Mouse (Mus musculus): ENCODE results near the gene Hpse2.

The Hpse2 gene

DNA sequence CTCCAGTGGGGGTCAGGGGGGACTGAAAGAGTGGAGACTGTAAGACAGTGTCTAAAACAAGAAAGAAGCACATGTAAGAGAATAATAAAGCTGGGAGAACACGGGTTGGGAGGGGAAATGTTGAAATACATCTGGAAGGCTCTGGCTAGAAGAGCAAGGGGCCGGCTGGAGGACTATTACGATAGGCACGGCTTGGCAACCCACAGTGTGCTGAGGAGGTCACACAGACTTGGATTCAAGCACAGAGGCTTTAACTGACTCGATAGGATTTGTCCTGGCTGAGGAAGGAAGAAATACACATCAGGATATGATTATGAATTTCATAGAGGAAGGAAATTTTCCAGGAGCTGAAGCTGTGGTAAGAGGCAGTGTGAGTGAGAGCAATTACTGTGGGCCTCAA lies 414.4 kb downstream of the Hpse2 start:
- DNase-seq (ENCODE audit: low read depth, low spot score) = no peak

DNA sequence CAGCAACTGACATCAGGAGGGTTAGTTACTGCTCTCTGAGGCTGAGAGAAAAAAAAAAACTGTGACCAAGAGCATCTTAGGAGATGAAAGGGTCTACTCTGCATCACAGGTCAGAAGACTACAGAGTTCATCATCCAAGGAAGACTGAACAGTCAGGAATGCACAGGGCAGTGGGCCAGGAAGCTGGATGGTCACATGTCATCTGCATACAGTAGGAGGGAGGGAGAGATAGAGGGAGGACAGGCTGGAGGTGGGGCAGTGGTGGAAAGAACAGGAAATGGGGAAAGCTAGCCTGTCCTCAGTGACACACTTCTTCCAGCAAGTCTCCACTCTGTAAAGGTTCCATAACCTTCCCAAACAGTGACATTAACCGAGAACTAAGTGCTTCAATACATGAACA lies 423.0 kb downstream of the Hpse2 start:
- DNase-seq (ENCODE audit: low read depth, low spot score) = no peak

- DNase-seq (ENCODE audit: low read depth, low spot score) = peak; percentile 81
Measured at GRCm38 (mm10) chr19:42948114-42948636, 440.0 kb downstream of the Hpse2 start.

- DNase-seq (ENCODE audit: low read depth, low spot score) = no peak
Measured at GRCm38 (mm10) chr19:42937544-42937943, 450.6 kb downstream of the Hpse2 start.

GRCm38 (mm10) chr19:42936661-42937193 lies 451.4 kb downstream of the Hpse2 start:
- peak; percentile 79 for DNase-seq (ENCODE audit: low read depth, low spot score)

DNA sequence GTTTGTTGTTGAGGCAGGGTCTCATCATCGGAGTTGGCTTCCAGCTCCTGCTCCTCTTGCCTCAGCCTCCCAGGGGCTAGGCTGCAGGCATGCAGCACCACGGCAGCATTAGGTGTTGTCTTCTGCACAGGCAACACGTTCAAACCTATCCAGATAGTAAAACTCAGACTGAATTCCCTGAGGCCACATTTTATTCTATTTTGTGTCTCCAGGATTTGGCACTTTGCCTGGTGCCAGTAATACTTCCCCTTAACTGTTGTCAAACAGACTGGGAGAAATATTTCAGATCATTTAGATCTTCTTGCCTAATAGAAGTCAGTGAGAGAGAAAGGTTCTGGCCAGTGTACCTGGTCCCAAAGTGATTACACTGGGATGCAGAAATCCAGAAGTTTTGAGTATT lies 458.5 kb downstream of the Hpse2 start:
- no peak for DNase-seq (ENCODE audit: low read depth, low spot score)

- no peak for DNase-seq (ENCODE audit: low read depth, low spot score)
Measured at GRCm38 (mm10) chr19:42928271-42928670, 459.9 kb downstream of the Hpse2 start.

DNA sequence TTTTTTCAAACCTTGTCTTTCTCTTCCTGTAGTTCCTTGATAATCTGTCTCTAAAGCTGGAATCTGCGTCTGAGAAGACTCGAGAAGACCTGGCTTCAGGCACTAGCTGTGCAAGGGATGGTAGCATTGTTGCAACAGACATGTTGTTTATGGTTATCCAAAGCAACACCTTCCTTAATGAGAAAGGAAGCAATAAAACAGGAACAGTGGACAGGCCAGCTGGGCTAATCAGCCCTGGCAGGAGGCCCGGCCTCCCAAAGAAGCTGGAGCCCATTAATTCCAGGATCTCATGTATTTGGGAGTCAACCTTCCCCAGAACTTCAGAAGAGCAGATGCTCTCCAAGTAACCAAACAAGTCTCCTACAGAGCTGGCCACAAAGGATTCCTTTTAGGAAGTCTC lies 465.5 kb downstream of the Hpse2 start:
- peak; percentile 59 for DNase-seq (ENCODE audit: low read depth, low spot score)

DNA sequence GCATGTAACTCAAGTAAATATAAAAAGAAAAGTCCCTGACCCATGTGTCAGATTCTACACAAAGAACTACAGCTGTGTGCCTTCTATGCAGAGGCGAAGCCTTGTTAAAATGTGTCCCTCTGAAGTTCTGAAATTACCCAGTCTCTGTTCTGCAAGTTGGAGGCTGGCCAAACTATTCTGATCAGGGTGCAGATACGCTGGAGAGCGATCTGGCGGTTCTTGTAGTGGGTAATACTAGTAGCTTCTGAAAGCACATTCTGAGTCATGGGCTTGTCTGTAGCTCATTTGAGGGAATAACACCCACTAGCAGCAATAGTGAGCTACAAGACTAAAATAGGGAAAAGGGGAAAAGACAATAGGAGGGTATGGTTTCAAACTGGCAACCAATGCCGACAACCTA lies 474.5 kb downstream of the Hpse2 start:
- no peak for DNase-seq (ENCODE audit: low read depth, low spot score)

GRCm38 (mm10) chr19:42909719-42910118 lies 478.4 kb downstream of the Hpse2 start:
- DNase-seq (ENCODE audit: low read depth, low spot score) = no peak

GRCm38 (mm10) chr19:42908553-42908952 lies 479.6 kb downstream of the Hpse2 start:
- no peak for DNase-seq (ENCODE audit: low read depth, low spot score)

GRCm38 (mm10) chr19:42906328-42906727 lies 481.8 kb downstream of the Hpse2 start:
- DNase-seq (ENCODE audit: low read depth, low spot score) = no peak

- no peak for DNase-seq (ENCODE audit: low read depth, low spot score)
Measured at GRCm38 (mm10) chr19:42904726-42905125, 483.4 kb downstream of the Hpse2 start.

DNA sequence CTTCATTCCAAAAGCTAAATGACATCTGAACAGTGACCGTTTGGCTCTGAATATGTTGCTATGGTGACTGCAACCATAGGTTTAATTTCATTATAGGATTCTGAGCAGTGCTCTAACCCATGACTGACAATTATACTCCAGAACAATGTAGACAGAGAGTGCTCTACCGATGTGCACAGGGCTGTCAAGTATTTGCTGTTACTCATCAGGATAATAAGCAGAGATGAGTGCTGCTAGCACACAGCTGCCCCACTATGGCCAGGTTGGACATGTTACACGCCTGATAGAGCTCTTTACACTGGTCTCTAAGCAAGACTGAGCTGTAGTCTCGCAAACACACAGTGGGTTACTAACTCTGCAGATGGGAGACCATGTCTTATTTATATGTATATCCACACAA lies 483.9 kb downstream of the Hpse2 start:
- no peak for DNase-seq (ENCODE audit: low read depth, low spot score)

DNA sequence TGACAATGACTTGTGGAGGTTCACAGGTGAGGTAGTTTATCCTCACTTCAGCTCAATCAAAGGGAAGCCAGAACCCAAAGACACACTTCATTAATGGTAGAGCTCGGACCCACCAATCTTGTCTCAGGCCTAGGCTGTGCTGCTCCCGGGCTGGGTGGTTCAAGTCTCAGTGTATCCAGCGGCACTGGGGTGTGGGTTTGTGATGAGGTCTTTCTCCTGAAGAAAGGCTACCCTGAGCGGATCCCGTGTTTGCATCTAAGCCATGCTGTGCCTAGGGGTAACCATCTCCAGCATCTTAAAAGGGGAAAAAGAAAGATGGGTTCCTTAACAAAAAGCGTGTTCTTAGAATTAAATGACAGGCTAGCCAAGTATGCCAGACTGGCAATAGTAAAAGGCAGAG lies 484.3 kb downstream of the Hpse2 start:
- DNase-seq (ENCODE audit: low read depth, low spot score) = no peak

DNA sequence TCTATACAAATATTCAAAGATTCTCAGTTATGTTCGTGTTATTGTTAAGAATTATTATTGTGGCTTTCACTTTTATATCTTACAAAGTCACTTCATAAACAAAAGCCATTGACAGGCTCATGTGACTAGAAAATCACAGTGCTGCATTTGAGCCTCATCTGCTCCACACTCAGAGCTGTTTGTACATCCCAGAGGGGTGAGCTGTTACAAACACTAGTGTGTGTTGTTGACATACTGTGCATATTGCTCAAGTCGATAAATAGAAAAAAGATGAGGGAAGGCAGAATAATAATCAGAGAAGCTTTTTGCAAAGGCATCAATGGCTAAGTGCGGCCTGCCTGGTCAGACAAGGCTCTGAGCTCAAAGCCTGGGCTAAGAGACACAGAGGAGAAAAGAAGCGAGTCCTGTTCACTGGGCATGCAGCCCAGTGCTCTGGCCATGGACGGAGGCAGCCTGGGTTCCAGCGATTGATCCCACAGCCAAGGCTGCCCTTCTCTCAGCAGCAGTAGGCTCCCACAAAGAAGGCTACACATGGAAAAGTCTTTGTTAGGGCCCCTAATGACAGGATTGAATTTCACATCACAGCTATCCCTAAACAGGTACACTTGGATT lies 485.6 kb downstream of the Hpse2 start:
- DNase-seq (ENCODE audit: low read depth, low spot score) = no peak

- no peak for DNase-seq (ENCODE audit: low read depth, low spot score)
Measured at GRCm38 (mm10) chr19:42891599-42891998, 496.6 kb downstream of the Hpse2 start.

- no peak for DNase-seq (ENCODE audit: low read depth, low spot score)
Measured at GRCm38 (mm10) chr19:42877653-42878052, 510.5 kb downstream of the Hpse2 start.

DNA sequence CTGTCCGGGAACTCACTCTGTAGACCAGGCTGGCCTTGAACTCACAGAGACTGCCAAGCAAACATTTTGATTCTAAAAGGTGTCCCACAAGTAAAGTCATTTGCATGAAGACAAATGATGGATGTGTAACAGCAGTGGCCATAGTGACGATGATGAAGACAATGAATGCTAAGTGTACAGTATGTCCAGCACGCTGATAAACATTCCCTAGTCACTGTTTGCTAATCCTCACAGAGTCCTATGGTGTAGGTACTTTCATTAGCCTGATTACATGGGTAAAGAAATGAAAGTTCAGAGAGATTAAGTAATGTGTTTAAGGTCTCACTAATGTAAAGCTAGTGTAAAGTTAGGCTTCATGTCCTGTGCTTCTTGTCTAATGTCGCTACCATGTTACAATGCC lies 511.6 kb downstream of the Hpse2 start:
- DNase-seq (ENCODE audit: low read depth, low spot score) = no peak

DNA sequence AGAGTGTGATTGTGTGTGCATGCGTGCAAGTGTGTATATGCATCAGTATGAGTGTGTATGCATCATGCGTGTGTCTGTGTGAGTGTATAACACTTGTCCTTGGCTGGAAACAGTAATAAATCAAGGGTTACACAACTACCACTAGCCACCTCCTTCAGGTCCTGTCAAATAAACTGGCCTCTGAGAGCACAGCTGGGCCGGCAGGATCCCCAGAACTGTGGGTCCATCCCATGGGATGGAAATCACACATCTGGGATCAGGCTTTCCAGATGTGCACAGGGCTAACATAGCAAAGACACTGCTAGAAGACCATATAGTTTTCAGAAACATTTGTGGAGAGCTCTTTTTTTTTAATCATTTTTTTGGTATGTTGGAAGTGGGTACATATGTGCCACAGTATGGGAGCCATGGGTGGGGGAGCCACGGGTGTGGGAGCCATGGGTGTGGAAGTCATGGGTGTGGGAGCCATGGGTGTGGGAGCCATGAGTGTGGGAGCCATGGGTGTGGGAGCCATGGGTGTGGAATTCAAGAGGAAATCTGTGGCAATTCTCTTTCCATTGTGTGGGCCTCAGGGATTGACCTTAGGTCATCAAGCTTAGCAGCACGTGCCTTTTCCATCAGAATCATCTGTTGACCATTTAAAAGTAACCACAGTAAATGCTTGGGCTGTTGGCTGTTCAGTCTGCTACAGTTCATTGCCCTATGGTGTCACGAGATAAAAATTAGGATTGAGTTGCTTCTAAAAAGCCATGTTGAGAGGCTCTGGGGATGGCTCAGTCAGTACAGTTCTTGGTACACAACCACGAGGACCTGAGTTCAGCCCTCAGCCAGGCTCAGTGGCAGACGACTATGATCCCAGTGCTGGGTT lies 518.3 kb downstream of the Hpse2 start:
- DNase-seq (ENCODE audit: low read depth, low spot score) = peak; percentile 26

GRCm38 (mm10) chr19:42868958-42869662 lies 519.0 kb downstream of the Hpse2 start:
- peak; percentile 80 for DNase-seq (ENCODE audit: low read depth, low spot score)

- peak; percentile 54 for DNase-seq (ENCODE audit: low read depth, low spot score)
Measured at GRCm38 (mm10) chr19:42863013-42863412, 525.1 kb downstream of the Hpse2 start.

Data from forelimb bud, embryonic 11.5 days (tissue).